Mouse (Mus musculus): ENCODE data around the gene Isl2. TPM values are rescaled to one million over a fixed set of nuclear protein-coding genes. Genes with fewer than 3 reads are reported as not detected.

Gene Isl2
- total RNA-seq (2021), result not detected
- long read RNA-seq, result 0 reads

DNA sequence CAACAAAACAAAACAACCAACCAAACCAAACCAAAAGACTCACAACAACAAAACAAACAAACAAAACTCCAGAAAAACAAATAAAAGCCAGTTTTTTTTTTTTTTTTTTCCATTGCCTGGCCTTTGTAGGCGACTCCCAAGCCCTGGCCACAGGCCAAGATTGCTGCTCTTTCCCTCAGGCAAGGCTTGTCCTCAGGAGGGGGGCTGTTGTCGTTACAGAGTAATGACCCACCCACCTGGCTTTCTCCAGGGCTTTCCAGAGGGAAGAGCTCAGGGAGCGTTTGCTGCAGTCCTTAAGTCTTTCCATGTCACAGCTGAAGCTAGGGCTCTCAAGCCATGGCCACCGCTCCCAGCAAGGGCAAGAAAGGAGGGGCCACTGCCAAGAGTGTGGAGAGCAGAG is at the start of gene Isl2:
Isl2 (plus strand) TSS at position 296 of the 400 bp plus-strand sequence.
- DNase-seq (ENCODE audit: low spot score in 2 of 2), result no peak

GRCm38 (mm10) chr9:55507922-55508321 is 30.6 kb upstream of the Isl2 start:
- no peak for DNase-seq (ENCODE audit: low spot score in 2 of 2)

- no peak for DNase-seq (ENCODE audit: low spot score in 2 of 2)
Measured at GRCm38 (mm10) chr9:55508701-55509100, 29.8 kb upstream of the Isl2 start.

GRCm38 (mm10) chr9:55509731-55510130 is 28.7 kb upstream of the Isl2 start:
- no peak for DNase-seq (ENCODE audit: low spot score in 2 of 2)

- no peak for DNase-seq (ENCODE audit: low spot score in 2 of 2)
Measured at GRCm38 (mm10) chr9:55510651-55511235, 27.7 kb upstream of the Isl2 start.

DNA sequence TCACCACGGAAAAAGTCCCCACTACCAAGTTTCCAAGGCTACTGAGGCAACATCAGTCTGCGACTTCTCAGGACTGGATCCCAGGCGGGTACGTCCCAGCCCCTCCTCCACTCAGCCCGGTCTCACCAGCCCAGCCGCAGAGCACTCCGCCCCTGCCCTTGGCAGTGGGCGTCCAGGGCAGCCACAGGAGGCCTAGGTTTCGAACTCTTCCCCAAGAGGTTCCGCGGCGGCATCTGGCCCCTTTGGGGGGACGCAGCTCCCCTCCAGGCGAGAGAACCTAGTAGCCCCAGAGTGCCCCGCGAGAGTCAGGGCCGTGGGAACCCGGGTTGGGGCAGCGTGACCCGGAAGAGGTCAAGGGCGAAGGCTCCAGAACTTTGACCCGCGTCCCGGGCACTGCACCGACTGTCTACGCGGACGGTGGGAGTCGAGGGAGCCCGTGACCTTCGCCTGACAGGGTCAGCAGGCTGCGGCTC is 26.9 kb upstream of the Isl2 start:
- peak in 1 of 2 experiments; percentile 57 for DNase-seq (ENCODE audit: low spot score in 2 of 2)

DNA sequence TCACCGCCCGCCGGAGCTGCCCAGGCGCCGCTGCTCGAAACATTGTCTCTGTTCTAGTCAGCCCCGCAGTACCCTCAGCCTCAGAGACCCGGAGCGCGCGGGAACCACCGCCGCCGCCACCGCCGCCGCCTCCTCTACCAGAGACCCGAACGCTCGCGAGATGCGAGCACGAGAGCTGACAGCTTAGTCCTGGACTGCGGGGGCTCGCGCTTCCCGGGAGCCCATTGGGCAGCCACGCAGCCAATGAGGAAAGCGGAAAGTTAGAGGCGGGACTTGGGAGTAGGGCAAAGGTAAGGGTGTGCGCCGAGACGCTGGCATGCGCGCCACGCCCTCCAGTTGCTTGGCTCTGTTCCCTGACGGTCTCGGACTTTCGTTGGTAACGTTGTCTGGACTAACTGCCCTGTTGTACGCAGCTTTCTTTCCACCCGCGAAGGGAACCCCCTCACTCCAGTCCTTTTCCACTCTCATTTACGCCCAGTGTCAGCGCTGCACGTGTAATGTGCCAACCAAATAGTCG is 26.4 kb upstream of the Isl2 start, which contains the start of gene Etfa:
Etfa (minus strand) TSS at position 217 of the 517 bp plus-strand sequence.
- peak; percentile 87 to 92 for DNase-seq (ENCODE audit: low spot score in 2 of 2)

DNA sequence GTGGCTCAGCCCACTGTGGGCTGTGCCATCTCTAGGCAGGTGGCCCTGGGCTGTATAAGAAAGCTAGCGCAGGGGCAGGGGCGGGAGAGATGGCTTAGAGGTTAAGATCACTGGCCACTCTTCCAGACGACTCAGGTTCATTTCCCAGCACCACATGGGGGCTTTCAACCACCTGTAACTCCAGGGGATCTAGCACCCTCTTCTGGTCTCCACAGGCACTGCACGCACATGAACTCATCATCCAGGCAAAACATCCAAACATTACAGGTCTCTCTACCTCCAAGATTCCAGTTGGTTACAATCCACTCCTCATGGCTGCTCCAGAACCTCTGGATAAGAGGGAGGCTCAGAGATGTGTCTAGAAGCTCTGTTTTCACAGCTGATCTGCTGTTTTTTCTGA is 12.8 kb upstream of the Isl2 start:
- DNase-seq (ENCODE audit: low spot score in 2 of 2), result no peak

DNA sequence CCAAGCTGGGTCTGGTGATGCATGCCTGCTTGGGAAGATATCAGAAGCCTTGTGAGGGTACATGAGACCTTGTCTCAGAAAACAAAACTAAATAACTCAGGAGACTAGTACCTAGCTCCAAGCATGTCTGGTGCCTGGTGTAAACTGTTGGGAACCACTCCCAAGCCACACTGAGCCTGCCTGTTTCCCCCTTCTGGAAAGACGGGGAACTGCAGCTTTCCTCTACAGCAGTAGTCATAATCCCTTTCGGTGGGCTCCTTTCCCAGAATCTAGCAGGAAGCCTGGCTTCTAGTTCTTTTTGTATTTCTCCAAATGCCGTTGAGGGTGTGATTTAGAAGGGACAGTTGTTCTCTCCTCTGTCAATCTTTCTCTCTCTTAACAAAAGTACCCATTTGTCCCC is 2.6 kb upstream of the Isl2 start:
- peak; percentile 78 to 81 for DNase-seq (ENCODE audit: low spot score in 2 of 2)

- DNase-seq (ENCODE audit: low spot score in 2 of 2), result no peak
Measured at GRCm38 (mm10) chr9:55539006-55539405, 534 bp downstream of the Isl2 start.

- peak; percentile 14 to 20 for DNase-seq (ENCODE audit: low spot score in 2 of 2)
Measured at GRCm38 (mm10) chr9:55539661-55540390, 1.4 kb downstream of the Isl2 start.

- peak in 1 of 2 experiments; percentile 22 for DNase-seq (ENCODE audit: low spot score in 2 of 2)
Measured at GRCm38 (mm10) chr9:55540391-55540770, 1.9 kb downstream of the Isl2 start.

- peak; percentile 58 to 73 for DNase-seq (ENCODE audit: low spot score in 2 of 2)
Measured at GRCm38 (mm10) chr9:55540888-55541287, 2.4 kb downstream of the Isl2 start.

DNA sequence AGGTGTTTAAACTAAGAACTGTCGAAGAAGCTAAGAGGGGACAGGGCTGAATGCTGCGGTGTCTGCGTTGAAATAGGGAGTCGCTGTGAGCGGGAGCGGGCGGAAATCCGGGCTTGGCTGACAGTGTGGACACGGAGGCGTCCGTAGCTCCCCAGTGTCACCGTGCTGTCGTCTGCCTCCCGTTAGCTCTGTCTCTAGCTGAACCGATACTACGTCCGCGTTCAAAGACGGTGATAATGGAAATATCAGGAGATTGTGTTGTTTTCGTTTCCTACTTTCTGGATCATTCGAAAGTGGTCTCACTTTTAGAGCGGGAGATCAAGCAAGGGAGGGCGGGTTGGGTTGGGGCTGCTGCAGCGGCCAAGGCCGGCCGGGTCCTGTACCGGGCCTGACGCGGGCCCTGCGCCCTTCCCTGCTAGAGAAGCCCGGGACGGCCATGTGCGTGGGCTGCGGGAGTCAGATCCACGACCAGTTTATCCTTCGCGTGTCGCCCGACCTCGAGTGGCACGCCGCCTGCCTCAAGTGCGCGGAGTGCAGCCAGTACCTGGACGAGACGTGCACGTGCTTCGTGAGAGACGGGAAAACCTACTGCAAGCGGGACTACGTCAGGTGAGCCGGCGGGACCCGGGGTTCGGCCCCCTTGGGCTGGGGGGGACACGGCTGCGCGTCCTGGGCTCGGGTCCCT is 3.4 kb downstream of the Isl2 start:
- peak; percentile 21 to 38 for DNase-seq (ENCODE audit: low spot score in 2 of 2)

GRCm38 (mm10) chr9:55542366-55543325 is 4.2 kb downstream of the Isl2 start:
- DNase-seq (ENCODE audit: low spot score in 2 of 2), result no peak

DNA sequence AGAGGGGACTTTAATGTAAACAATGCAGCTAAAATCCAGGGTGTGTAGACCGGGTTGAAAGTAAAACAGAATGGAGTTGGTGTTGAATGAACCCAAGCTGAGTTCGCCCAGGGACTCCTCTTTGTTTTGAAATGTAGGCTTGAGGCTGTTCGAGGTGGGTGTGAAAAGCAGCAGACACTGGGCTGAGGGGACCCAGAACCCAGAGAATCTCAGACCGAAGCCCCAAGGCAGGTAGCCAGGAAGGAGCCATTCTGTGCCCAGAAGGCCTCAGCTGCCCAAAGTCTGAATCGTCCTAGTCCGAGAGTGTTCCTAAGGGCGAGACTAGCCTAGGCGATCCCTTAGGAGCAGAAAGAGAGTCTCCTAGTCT is 4.8 kb downstream of the Isl2 start:
- peak; percentile 19 to 36 for DNase-seq (ENCODE audit: low spot score in 2 of 2)

DNA sequence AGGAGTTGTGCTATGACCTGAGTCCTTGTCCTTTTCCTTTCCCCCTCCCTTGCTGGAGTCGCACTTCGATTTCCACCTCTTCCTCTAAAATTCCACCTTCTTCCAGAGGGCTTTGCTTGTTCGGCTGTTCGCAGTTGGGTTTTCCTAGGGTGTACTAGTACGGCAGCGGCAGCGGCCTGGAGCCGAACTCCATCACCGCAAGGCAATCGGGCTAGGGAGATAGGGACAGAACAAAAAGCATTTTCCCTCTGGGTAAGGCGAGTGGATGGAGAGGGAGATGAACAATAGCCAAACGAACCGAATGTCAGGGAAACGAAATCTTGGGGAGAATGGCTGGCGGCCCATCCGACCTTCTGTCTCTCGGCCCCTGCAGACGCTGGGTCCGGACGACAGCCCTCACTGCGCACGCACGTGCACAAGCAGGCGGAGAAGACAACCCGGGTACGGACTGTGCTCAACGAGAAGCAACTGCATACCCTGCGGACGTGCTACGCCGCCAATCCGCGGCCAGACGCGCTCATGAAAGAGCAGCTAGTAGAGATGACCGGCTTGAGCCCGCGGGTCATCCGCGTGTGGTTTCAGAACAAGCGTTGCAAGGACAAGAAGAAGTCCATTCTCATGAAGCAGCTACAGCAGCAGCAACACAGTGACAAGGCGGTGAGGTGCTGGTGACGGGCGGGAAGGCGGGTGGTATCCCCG is 5.4 kb downstream of the Isl2 start:
- DNase-seq (ENCODE audit: low spot score in 2 of 2), result peak; percentile 57 to 61

DNA sequence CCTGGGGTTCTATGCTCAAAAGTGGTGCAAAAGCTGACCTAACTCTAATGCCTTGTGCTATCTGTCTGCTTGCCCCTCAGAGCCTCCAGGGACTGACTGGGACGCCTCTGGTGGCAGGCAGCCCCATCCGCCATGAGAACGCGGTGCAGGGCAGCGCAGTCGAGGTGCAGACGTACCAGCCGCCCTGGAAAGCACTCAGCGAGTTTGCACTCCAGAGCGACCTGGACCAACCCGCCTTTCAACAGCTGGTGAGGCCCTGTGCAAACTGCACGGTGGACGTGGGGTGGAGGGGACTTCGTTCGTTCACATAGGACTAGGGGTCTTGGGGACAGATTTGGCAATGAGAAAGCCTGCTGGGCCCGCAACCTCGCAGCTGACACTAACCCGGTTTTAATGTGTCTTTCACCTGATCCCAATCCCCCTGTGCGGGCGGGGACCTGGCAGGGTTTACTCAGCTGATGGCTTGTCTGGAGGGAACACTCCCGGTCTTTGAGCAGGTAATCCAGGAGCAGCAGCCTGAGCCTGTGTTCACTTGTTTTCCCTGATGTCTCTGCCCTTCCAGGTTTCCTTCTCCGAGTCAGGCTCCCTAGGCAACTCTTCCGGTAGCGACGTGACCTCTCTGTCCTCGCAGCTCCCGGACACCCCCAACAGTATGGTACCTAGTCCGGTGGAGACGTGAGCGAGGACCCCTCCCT is 6.5 kb downstream of the Isl2 start:
- peak; percentile 43 to 51 for DNase-seq (ENCODE audit: low spot score in 2 of 2)

GRCm38 (mm10) chr9:55545556-55546175 is 7.2 kb downstream of the Isl2 start:
- peak; percentile 14 to 26 for DNase-seq (ENCODE audit: low spot score in 2 of 2)

Measured in layer of hippocampus, postnatal 10 days (tissue).